Mouse (Mus musculus) embryonic fibroblast, embryonic 13.5 days (primary cell): Measurements from ENCODE around the gene Thada. TPM values are rescaled to one million over a fixed set of nuclear protein-coding genes. Genes with fewer than 3 reads are reported as not detected.

Source experiments
- H3K27ac ChIP-seq: 2 replicates; pipeline ENCODE4 v1.5.1; 2012; ENCODE audit warnings: low read length, control low read depth, inconsistent platforms; ENCODE audit not compliant: insufficient read depth
- H3K4me1 ChIP-seq: 2 replicates; pipeline ENCODE4 v1.6.1; 2011; ENCODE audit warnings: low read length; ENCODE audit not compliant: control insufficient read depth, insufficient read depth
- H3K4me3 ChIP-seq: 2 replicates; pipeline ENCODE4 v1.5.1; 2011; ENCODE audit warnings: mild to moderate bottlenecking, control low read depth, low read length; ENCODE audit not compliant: insufficient read depth
- CTCF ChIP-seq: IDR thresholded peaks from 2 replicates; pipeline ENCODE4 v1.5.1; 2011; ENCODE audit warnings: mild to moderate bottlenecking, control low read depth, low read length, moderate library complexity, borderline replicate concordance; ENCODE audit not compliant: insufficient read depth
- POLR2A ChIP-seq: IDR thresholded peaks from 2 replicates; pipeline ENCODE4 v1.6.1; 2011; ENCODE audit warnings: low read depth, mild to moderate bottlenecking, control low read depth, low read length, moderate library complexity
- polyA plus RNA-seq: library from polyadenylated mRNA; stranded (reverse); fragments of >200 nt; gene quantifications from 2 replicates; pipeline ENCODE4 v1.2.4, GENCODE M21; 2011; ENCODE audit warnings: low read depth; ENCODE audit not compliant: missing spikeins, insufficient read length

The Thada gene
- polyA plus RNA-seq, 1 experiment, result 20.3 TPM

GRCm38 (mm10) chr17:84380340-84380739 is 85.7 kb downstream of the Thada start:
- no peak for TF ChIP-seq CTCF
- TF ChIP-seq POLR2A, result no peak
- Histone ChIP-seq H3K27ac (no peak overlapping the region), H3K4me1 (no peaks in the 10 kb centered on the region), H3K4me3 (no peak overlapping the region)

- H3K4me1 ChIP-seq, result no peaks in the 10 kb centered on the region
- no peak overlapping the region for H3K27ac ChIP-seq
- no peak for TF ChIP-seq CTCF
- TF ChIP-seq POLR2A, result no peak
- no peak overlapping the region for H3K4me3 ChIP-seq
Observed at GRCm38 (mm10) chr17:84376882-84377281, 89.1 kb downstream of the Thada start.

- Histone ChIP-seq H3K4me1 (no peaks in the 10 kb centered on the region), H3K27ac (no peak overlapping the region), H3K4me3 (no peak overlapping the region)
- no peak for TF ChIP-seq POLR2A
- TF ChIP-seq CTCF, result no peak
Observed at GRCm38 (mm10) chr17:84372411-84373045, 93.5 kb downstream of the Thada start.

GRCm38 (mm10) chr17:84370385-84370784 is 95.6 kb downstream of the Thada start:
- Histone ChIP-seq H3K4me1 (no peaks in the 10 kb centered on the region), H3K27ac (no peak overlapping the region), H3K4me3 (no peak overlapping the region)
- no peak for TF ChIP-seq CTCF
- TF ChIP-seq POLR2A, result no peak

- Histone ChIP-seq H3K4me1 (no peaks in the 10 kb centered on the region), H3K27ac (no peak overlapping the region), H3K4me3 (no peak overlapping the region)
- TF ChIP-seq CTCF (no peak), POLR2A (no peak)
Observed at GRCm38 (mm10) chr17:84369769-84370168, 96.2 kb downstream of the Thada start.

- TF ChIP-seq POLR2A (no peak), CTCF (no peak)
- Histone ChIP-seq H3K4me3 (no peak overlapping the region), H3K27ac (no peak overlapping the region; the same call in 1 of the 2 replicates), H3K4me1 (no peaks in the 10 kb centered on the region; the same call in 1 of the 2 replicates)
Observed at GRCm38 (mm10) chr17:84368213-84369014, 97.6 kb downstream of the Thada start.

GRCm38 (mm10) chr17:84367663-84368062 is 98.3 kb downstream of the Thada start:
- H3K4me3 ChIP-seq, result no peak overlapping the region
- no peaks in the 10 kb centered on the region; the same call in 1 of the 2 replicates for H3K4me1 ChIP-seq
- TF ChIP-seq POLR2A (no peak), CTCF (no peak)
- no peak overlapping the region; the same call in 1 of the 2 replicates for H3K27ac ChIP-seq

- TF ChIP-seq POLR2A (no peak), CTCF (no peak)
- no peaks in the 10 kb centered on the region; the same call in 1 of the 2 replicates for H3K4me1 ChIP-seq
- H3K27ac ChIP-seq, result peak overlapping the region; percentile 15
- H3K4me3 ChIP-seq, result no peak overlapping the region
Observed at GRCm38 (mm10) chr17:84365791-84366301, 100.2 kb downstream of the Thada start.

- Histone ChIP-seq H3K4me1 (no peaks in the 10 kb centered on the region; the same call in 1 of the 2 replicates), H3K27ac (peak overlapping the region; percentile 15), H3K4me3 (no peak overlapping the region)
- TF ChIP-seq CTCF, result no peak
Observed at GRCm38 (mm10) chr17:84365006-84365716, 100.8 kb downstream of the Thada start.
